Mouse (Mus musculus): ENCODE measurements at regions not wholly inside any gene's neighbourhood (a gene's known extent, or its start where the extent isn't known, plus 50 kb on each side); places are given as distances from the start of the nearest gene placed in this dataset.

GRCm38 (mm10) chr1:57579086-57579485 lies 172.2 kb upstream of the Tyw5 start:
- no peak for TF ChIP-seq CTCF (IDR thresholded peaks at IDR 0.05; ENCODE audit: insufficient read depth, low read length)
- no peak for TF ChIP-seq POLR2A (IDR thresholded peaks at IDR 0.05; ENCODE audit: borderline replicate concordance, extremely low read depth, low read depth, low read length)
